Mouse (Mus musculus): ENCODE data around the gene Gm12166.
"Not testable (repeated sequence)": the region's sequence is repeated elsewhere in the genome, so short reads cannot be mapped to it uniquely, and the experiment has no call there.

Gm12166 gene

GRCm38 (mm10) chr11:46052105-46052659, at the start of gene Gm12166:
Gene Gm12166 (minus strand): TSS chr11:46052321.
- not testable (repeated sequence) for DNase-seq (ENCODE audit: low spot score)

- DNase-seq (ENCODE audit: low spot score), result no peak
Measured at GRCm38 (mm10) chr11:46097062-46097461, 44.9 kb upstream of the Gm12166 start.

GRCm38 (mm10) chr11:46096265-46096649, 44.1 kb upstream of the Gm12166 start:
- DNase-seq (ENCODE audit: low spot score), result no peak

DNA sequence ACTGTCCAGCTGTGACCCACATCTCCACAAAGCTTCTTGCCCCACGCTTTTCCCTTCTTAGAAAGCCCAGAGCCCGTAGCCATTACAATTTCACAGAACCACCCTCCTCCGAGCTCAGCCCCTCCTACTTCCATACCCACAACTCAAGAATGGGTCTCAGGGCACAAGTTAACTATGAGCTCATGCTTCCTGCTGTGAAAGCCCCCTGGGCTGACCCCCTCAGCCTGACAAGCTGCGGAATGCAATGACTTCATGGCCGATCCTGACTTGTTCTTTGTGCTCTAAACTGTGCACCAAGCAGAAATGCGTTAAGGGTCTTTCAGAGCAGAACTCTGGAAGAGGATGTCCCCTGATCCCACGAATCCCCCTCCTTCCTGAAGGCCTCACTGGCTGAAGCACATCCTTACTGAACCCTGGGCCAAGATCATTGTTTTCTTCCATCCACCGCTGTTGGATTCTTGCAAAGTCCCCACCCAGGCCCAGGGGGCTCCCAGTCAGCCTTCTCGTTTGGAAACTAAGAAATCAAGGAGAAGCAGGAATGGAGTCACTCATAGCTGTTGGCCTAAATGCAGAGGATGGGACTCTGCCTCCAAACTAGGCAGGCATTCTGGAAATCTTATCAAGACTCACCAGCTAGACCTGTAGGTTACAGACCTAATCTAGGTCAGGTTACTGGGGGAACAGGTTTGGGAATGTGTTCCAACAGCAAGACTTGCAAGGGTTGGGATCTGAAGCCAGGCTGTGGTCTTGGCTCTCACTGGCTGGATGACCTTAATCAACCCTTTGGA, 43.5 kb upstream of the Gm12166 start:
- DNase-seq (ENCODE audit: low spot score), result no peak

DNA sequence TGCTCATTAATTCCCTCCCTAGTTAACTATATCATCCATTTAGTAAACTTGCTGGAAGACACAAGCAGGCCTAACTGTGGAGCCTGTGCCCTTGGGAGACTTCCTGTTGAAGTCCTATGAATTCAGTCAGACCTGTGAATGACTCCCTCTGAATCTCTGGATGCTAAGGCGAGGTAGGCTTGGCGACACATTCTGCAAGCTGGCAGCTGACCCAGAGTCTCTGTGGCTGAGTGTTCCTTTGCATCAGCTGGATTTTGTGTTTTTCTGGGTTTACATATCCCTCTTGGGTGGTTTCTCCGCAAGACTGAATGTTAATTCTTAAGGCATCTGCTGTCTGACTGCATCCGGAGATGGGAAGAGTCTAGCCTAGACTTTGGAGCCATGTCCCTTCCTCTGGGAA, 40.0 kb upstream of the Gm12166 start:
- no peak for DNase-seq (ENCODE audit: low spot score)

DNA sequence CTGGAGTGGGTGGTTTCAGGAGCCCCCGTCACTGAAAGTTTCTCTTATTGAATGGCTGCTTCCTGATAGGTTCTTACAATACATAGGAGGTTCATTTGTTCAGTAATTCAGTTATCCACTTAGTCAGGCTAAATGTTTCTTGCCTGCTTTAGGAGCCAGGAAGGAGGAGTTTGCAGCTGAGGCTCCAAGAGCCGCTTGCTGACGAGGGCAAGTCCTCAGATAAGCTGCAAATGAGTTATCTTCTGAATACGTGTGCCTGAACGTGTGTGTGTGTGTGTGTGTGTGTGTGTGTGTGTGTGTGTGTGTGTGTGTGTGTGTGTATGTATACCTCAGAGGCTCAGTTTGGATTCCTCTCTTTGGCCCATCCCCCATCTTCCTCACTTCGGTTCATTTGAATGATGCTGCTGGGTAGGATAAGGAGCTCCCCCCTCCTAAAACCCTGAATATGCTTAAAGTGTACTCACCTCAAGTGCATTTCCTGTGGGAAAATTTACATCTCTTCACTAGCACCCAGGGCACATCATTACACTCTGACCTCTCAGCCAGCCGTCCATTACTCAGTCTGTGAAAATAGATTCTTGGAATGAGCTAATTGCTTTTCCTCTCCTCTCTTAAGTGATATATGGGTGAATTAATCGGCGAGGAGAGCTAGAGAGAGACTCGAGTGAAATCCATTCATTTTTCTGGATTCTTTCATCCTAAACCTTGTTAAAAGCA, 39.0 kb upstream of the Gm12166 start:
- DNase-seq (ENCODE audit: low spot score), result no peak

DNA sequence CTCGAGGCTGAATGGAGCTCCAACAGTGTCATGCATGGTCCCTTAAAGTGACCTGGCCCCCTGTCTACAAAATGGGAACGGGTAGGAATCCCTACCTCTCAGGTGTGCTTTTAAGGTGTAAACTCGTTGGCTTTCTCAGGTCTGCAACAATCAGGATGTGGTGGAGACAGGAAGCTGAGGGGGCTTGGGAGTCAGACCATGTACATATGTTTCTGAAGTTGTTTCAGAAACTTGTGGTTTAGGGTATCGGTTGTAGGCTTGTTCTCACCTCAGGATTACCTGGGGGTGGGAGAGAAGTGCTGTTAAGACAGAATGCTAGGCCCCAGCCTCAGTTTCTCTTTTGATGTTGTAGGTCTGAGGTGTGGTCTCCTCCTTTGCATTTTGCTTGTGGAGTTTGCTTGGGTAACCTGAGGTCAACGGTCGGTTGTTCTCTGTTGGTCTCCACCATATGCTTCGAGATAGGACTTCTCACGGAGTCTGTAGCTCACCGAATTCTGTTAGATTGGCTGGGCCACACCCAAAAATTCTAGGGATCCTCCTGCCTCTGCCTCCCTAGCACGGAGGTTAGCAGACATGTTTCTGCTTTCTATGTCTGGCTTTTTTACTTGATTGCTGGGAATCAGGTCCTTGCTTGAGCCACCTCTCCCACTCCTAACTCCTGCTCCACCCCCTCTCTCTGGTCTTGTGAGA, 38.1 kb upstream of the Gm12166 start:
- no peak for DNase-seq (ENCODE audit: low spot score)

GRCm38 (mm10) chr11:46089081-46089713, 37.1 kb upstream of the Gm12166 start:
- DNase-seq (ENCODE audit: low spot score), result no peak

- DNase-seq (ENCODE audit: low spot score), result no peak
Measured at GRCm38 (mm10) chr11:46086446-46086845, 34.3 kb upstream of the Gm12166 start.

- no peak for DNase-seq (ENCODE audit: low spot score)
Measured at GRCm38 (mm10) chr11:46085398-46086163, 33.5 kb upstream of the Gm12166 start.

DNA sequence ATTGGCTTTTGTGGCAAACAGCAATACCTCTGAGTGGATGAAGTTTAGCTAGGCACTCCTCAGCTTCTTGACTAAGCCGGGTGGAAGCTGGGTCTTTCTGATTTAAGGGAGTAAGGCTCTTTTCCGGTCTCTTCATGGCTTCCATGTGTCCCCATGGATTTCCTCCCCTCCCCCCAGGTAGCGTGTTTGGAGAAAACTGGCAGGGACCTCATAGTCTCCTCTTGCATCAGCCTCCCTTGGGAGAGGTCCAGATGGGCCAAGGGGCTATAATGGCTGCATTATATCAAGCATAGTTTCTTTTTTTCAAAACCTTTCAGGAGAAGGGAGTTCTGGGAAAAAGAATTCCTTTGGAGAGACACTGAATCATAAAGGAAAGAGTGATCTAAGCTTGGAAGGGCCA, 32.4 kb upstream of the Gm12166 start:
- no peak for DNase-seq (ENCODE audit: low spot score)

GRCm38 (mm10) chr11:46083835-46084444, 31.8 kb upstream of the Gm12166 start:
- no peak for DNase-seq (ENCODE audit: low spot score)

DNA sequence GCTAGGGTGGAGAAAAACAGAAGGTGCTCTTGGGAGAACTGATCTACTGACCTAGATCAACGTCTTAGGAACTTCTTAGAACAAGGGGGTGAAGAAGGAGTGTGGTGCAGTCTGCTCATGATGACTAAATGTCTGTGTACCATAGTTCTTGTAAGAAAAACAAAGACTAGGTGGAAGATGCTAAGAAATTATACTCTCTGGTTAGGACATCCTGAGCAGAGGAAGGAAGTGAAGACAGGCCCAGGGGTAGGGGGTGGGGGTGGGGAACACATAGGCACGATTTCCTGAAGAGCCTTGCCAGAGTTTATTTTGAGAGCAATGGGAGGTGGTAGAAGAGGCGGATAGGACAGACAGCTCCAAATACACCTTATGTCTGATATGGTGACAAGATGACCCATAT, 31.3 kb upstream of the Gm12166 start:
- DNase-seq (ENCODE audit: low spot score), result no peak

DNA sequence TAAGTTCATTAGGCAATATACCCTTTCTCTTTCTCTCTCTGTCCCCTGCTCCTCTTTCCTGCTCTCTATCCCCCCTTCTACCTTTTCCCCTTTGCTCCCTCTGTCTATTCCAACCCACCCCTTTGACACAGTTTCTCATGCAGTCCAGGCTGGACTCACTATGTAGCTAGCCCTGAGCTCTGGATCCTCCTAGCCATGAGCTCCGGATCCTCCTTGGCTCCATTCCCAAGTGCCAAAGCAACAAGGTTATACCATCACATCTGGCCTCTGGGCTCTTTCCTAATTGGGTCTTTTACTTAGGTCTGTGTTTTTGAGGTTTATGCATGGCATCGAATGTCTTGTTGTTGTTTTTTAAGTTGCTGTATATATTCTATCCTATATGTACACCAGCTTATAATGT, 29.0 kb upstream of the Gm12166 start:
- no peak for DNase-seq (ENCODE audit: low spot score)

- no peak for DNase-seq (ENCODE audit: low spot score)
Measured at GRCm38 (mm10) chr11:46077732-46078375, 25.7 kb upstream of the Gm12166 start.

- DNase-seq (ENCODE audit: low spot score), result no peak
Measured at GRCm38 (mm10) chr11:46077304-46077703, 25.2 kb upstream of the Gm12166 start.

DNA sequence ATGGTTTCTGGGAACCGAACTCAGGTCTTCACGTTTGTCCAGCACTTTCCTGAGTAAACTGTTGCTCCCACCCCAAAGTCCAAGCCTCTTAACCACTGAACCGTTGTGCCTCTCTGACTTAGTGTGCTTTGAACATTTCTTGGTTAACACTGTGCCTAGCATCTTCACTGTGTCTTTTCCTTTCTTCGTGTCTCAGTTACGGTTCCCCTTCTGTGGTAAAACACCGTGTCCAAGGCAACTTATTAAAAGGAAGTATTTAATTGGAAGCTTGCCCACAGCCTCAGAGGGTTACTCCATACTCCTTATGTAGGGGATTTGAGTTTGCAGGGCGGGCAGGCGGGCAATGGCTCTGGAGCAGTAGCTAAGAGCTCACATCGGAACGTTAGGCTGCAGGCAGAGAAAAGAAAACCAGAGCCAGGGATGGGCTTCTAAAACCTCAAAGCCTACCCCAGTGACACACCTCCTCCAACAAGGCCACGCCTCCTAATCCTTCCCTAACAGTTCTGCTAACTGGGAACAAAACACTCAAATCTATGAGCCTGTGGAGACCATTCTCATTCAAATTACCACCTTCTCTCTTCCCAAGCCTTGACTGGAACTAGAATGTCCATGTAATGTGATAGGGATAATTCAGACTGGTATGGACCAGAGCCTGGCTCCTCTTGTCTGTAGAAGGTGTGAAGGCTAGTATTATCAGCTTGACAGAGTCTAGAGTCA, 24.5 kb upstream of the Gm12166 start:
- DNase-seq (ENCODE audit: low spot score), result no peak

DNA sequence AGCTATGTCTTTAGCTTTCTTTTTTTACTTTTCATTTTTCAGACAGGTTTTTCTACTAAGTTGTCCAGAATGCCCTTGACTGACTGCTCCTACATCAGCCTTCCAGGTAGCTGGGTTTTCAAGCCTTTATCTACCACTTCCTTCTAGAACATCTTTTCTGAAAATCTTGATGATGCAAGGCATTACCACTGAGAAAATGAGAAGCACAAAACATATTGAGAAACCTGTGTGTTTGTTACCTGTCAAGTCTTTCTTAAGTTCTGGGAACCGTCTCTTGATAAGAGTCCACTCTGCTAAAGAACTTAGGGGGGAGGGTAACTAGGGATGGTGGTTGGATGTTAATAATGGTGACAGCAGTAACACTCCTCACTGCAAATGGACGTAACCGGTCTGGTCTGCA, 23.4 kb upstream of the Gm12166 start:
- DNase-seq (ENCODE audit: low spot score), result no peak

DNA sequence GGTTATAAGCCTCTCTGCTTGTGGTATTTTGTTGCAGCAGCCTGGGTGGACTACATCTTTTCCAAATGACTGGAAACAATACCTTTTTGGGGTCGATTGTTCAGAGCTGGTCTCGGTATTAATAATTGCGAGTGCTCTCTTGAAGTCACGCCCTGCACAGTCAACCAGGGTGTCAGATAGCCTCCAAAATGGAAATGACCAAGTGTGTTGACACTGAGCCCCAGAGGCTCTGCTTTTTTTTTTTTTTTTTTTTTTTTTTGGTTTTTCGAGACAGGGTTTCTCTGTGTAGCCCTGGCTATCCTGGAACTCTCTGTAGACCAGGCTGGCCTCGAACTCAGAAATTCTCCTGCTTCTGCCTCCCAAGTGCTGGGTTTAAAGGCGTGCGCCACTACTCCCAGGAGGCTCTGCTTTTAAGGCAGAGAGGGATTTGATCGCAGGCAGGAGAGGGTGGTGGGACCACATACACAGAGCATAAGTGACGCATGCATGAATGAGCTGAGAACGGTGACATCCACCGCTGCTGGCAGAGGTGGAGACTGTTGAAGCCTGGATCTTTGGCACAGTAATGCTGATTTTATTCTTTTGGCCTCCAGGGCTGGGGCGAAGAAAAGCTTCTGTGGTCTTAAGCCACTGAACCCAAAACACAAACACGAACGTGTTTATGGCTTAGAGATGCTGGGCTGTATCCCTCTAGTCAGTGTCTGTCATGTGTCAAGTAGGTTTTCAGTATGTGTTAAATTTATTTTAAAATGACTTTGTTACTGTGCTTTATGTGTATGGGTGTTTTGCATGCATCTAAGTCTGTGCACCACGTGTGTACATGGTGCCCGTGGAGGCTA, 21.9 kb upstream of the Gm12166 start:
- DNase-seq (ENCODE audit: low spot score), result no peak

Measured in testis, postnatal 14 days (tissue).